Mouse (Mus musculus) kidney, postnatal 14 days (tissue): ENCODE results near the gene Pfdn4.

ENCODE experiments used
- DNase-seq: peaks from one replicate; pipeline ENCODE4 v3.0.0; 2022; ENCODE audit warnings: mixed read lengths

Pfdn4 gene

GRCm38 (mm10) chr2:170498011-170498410 is 1.8 kb downstream of the Pfdn4 start:
- DNase-seq = no peak

GRCm38 (mm10) chr2:170503343-170503742 is 7.1 kb downstream of the Pfdn4 start:
- DNase-seq = no peak

GRCm38 (mm10) chr2:170503983-170504382 is 7.8 kb downstream of the Pfdn4 start:
- no peak for DNase-seq

- DNase-seq = peak; percentile 86
Observed at GRCm38 (mm10) chr2:170507734-170508133, 11.5 kb downstream of the Pfdn4 start.

- DNase-seq = peak; percentile 92
Observed at GRCm38 (mm10) chr2:170508821-170509220, 12.6 kb downstream of the Pfdn4 start.

- DNase-seq = peak; percentile 94
Observed at GRCm38 (mm10) chr2:170511073-170511891, 15.1 kb downstream of the Pfdn4 start.

- DNase-seq = no peak
Observed at GRCm38 (mm10) chr2:170513756-170514155, 17.5 kb downstream of the Pfdn4 start.

- peak; percentile 51 for DNase-seq
Observed at GRCm38 (mm10) chr2:170520321-170520971, 24.2 kb downstream of the Pfdn4 start.

- peak; percentile 19 for DNase-seq
Observed at GRCm38 (mm10) chr2:170526513-170526912, 30.3 kb downstream of the Pfdn4 start.

GRCm38 (mm10) chr2:170528061-170528460 is 31.8 kb downstream of the Pfdn4 start:
- peak; percentile 18 for DNase-seq

- no peak for DNase-seq
Observed at GRCm38 (mm10) chr2:170529766-170530165, 33.5 kb downstream of the Pfdn4 start.

- no peak for DNase-seq
Observed at GRCm38 (mm10) chr2:170530256-170530655, 34.0 kb downstream of the Pfdn4 start.

GRCm38 (mm10) chr2:170534116-170534802 is 38.0 kb downstream of the Pfdn4 start:
- no peak for DNase-seq

GRCm38 (mm10) chr2:170534803-170535174 is 38.6 kb downstream of the Pfdn4 start:
- DNase-seq = no peak

- no peak for DNase-seq
Observed at GRCm38 (mm10) chr2:170535841-170536240, 39.6 kb downstream of the Pfdn4 start.

- DNase-seq = no peak
Observed at GRCm38 (mm10) chr2:170539211-170539610, 43.0 kb downstream of the Pfdn4 start.

GRCm38 (mm10) chr2:170543625-170544024 is 47.4 kb downstream of the Pfdn4 start:
- no peak for DNase-seq

- peak; percentile 38 for DNase-seq
Observed at GRCm38 (mm10) chr2:170544159-170544558, 47.9 kb downstream of the Pfdn4 start.

- DNase-seq = no peak
Observed at GRCm38 (mm10) chr2:170544950-170545349, 48.7 kb downstream of the Pfdn4 start.

- DNase-seq = no peak
Observed at GRCm38 (mm10) chr2:170545745-170546144, 49.5 kb downstream of the Pfdn4 start.

- DNase-seq = peak; percentile 30
Observed at GRCm38 (mm10) chr2:170547526-170547925, 51.3 kb downstream of the Pfdn4 start.

- no peak for DNase-seq
Observed at GRCm38 (mm10) chr2:170548046-170548445, 51.8 kb downstream of the Pfdn4 start.

GRCm38 (mm10) chr2:170549146-170549545 is 52.9 kb downstream of the Pfdn4 start:
- DNase-seq = peak; percentile 46

GRCm38 (mm10) chr2:170550240-170550639 is 54.0 kb downstream of the Pfdn4 start:
- DNase-seq = peak; percentile 27
